Mouse (Mus musculus) bone marrow macrophage, adult 2 months (primary cell): ENCODE measurements around the gene Ltbp1.

Experiments used
- CTCF ChIP-seq: IDR thresholded peaks from 2 replicates; pipeline ENCODE4 v1.5.1; 2012; ENCODE audit warnings: low read depth, mild to moderate bottlenecking, low read length, moderate library complexity
- POLR2A ChIP-seq: IDR thresholded peaks from 2 replicates; pipeline ENCODE4 v1.6.1; 2012; ENCODE audit warnings: mild to moderate bottlenecking, low read depth, low read length, borderline replicate concordance

DNA sequence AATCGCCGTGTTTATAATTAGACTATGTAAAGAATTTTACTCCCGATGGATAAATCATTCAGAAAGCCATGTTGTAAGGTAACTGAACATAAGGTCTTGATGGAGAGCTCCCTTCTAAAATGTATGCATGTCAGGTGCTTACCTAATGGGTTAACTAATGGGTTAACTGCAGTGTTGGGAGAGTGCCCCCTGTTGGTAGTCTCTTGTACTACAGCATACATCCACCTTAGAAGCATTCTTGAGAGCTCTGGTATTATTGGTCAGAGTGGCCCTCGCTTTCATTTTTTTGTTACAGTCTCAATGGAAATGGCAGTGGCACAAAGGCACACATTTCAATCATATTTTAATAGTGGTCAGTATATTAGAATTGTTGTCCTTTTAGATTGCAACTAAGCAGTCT lies 364.8 kb downstream of the Ltbp1 start:
- TF ChIP-seq CTCF (no peak), POLR2A (no peak)
